Mouse (Mus musculus) liver, embryonic 14.5 days (tissue): ENCODE results near the gene Zfp518b.

Experiments
- CTCF ChIP-seq: IDR thresholded peaks from 2 replicates; pipeline ENCODE4 v1.5.1; 2016; ENCODE audit warnings: antibody characterized with exemption, low read depth, control low read depth
- EP300 ChIP-seq: IDR thresholded peaks from 2 replicates; pipeline ENCODE4 v1.6.1; 2016; ENCODE audit warnings: antibody characterized with exemption, low read depth

DNA sequence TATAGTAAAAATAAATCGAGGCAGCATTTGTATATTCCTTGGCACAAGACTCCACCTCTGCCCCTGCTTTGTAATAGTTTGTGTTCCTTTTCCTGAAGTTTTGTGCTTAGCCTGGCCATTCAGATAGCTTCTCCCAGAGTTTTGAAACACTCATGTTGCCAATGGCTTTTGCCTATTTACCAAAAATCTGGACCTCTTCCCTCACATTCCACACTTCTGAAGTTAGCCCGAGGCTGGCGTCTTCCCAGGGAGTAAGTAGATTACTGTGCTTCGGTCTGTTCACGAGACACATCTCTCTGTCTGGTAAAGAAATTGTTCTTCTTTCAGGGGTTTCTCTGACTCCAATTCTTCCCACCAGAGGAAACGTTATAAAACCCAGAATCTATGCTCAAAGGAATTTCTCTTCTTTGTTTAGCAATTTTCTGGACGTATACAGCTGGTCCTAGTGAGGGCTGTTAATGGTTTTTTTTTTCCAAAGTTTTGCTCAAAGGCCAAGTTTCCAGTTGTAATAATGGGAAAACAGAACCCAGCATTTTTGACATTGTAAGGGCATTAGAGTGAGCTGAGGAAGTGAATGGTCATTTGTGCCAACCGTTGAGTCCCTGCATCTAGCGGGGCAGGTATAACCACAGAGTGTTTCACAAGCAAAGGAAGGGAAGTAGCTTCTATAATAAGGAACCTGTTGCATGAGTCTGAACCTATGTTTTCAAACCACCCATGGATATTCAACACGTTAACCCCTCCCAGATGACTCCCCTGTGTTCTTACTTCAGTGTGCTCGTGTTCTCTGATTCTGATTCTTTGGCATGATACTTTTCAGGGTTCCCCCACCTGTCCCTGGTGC lies 50.1 kb downstream of the Zfp518b start:
- no peak for TF ChIP-seq CTCF
- no peak for TF ChIP-seq EP300
